Mouse (Mus musculus): ENCODE data around the gene Lrwd1.
A peak's percentile ranks its signal among the peaks of the same experiment; 100 is the strongest.
"Not testable (repeated sequence)": the region's sequence is repeated elsewhere in the genome, so short reads cannot be mapped to it uniquely, and the experiment has no call there.

The Lrwd1 gene

GRCm38 (mm10) chr5:136135571-136136291 lies at the start of gene Lrwd1, which contains the start of gene Alkbh4:
Gene Lrwd1, minus strand, starts transcription at chr5:136136074.
Gene Alkbh4, plus strand, starts transcription at chr5:136136146.
- DNase-seq: peak; percentile 94

- no peak for DNase-seq
Measured at GRCm38 (mm10) chr5:136183766-136184165, 47.9 kb upstream of the Lrwd1 start.

- DNase-seq: no peak
Measured at GRCm38 (mm10) chr5:136182830-136183229, 47.0 kb upstream of the Lrwd1 start.

- no peak for DNase-seq
Measured at GRCm38 (mm10) chr5:136182049-136182448, 46.2 kb upstream of the Lrwd1 start.

- no peak for DNase-seq
Measured at GRCm38 (mm10) chr5:136181197-136181596, 45.3 kb upstream of the Lrwd1 start.

GRCm38 (mm10) chr5:136179594-136179993 lies 43.7 kb upstream of the Lrwd1 start:
- no peak for DNase-seq

GRCm38 (mm10) chr5:136173606-136174463 lies 38.0 kb upstream of the Lrwd1 start:
- peak; percentile 46 for DNase-seq

- DNase-seq: no peak
Measured at GRCm38 (mm10) chr5:136172939-136173338, 37.1 kb upstream of the Lrwd1 start.

- DNase-seq: no peak
Measured at GRCm38 (mm10) chr5:136171363-136172341, 35.8 kb upstream of the Lrwd1 start.

GRCm38 (mm10) chr5:136170512-136171362 lies 34.9 kb upstream of the Lrwd1 start, which contains the start of gene Orai2:
Gene Orai2, minus strand, starts transcription at chr5:136170713.
- peak; percentile 82 for DNase-seq

- DNase-seq: no peak
Measured at GRCm38 (mm10) chr5:136169626-136170511, 34.0 kb upstream of the Lrwd1 start.

- no peak for DNase-seq
Measured at GRCm38 (mm10) chr5:136168071-136168470, 32.2 kb upstream of the Lrwd1 start.

GRCm38 (mm10) chr5:136167296-136167695 lies 31.4 kb upstream of the Lrwd1 start:
- DNase-seq: no peak

- peak; percentile 30 for DNase-seq
Measured at GRCm38 (mm10) chr5:136165246-136165645, 29.4 kb upstream of the Lrwd1 start.

GRCm38 (mm10) chr5:136163807-136164474 lies 28.1 kb upstream of the Lrwd1 start:
- DNase-seq: peak; percentile 51

GRCm38 (mm10) chr5:136160084-136160483 lies 24.2 kb upstream of the Lrwd1 start:
- DNase-seq: not testable (repeated sequence)

- no peak for DNase-seq
Measured at GRCm38 (mm10) chr5:136155399-136155798, 19.5 kb upstream of the Lrwd1 start.

- no peak for DNase-seq
Measured at GRCm38 (mm10) chr5:136152365-136152764, 16.5 kb upstream of the Lrwd1 start.

GRCm38 (mm10) chr5:136149134-136149576 lies 13.3 kb upstream of the Lrwd1 start:
- not testable (repeated sequence) for DNase-seq

- DNase-seq: no peak
Measured at GRCm38 (mm10) chr5:136147704-136148103, 11.8 kb upstream of the Lrwd1 start.
